Mouse (Mus musculus) cerebellum, adult 2 months (tissue): ENCODE measurements around the gene Gm853. TPM values are rescaled to one million over a fixed set of nuclear protein-coding genes. Genes with fewer than 3 reads are reported as not detected.
A peak's percentile ranks its signal among the peaks of the same experiment; 100 is the strongest.

Experiments used
- DNase-seq, 2 experiments: peaks; one replicate each; pipeline ENCODE4 v3.0.0; 2021
- H3K27ac ChIP-seq: fragments of 200-500 bp; 2 replicates; pipeline ENCODE4 v1.5.1; 2012; ENCODE audit warnings: low read length, control low read depth, inconsistent platforms; ENCODE audit not compliant: insufficient read depth
- H3K27me3 ChIP-seq: fragments of 200-500 bp; 2 replicates; pipeline ENCODE4 v1.6.1; 2012; ENCODE audit warnings: inconsistent platforms, mild to moderate bottlenecking, low read length, moderate library complexity; ENCODE audit not compliant: control insufficient read depth, insufficient read depth
- H3K4me1 ChIP-seq: fragments of 200-500 bp; 2 replicates; pipeline ENCODE4 v1.6.1; 2011; ENCODE audit warnings: low read length; ENCODE audit not compliant: control insufficient read depth, insufficient read depth
- H3K4me3 ChIP-seq: fragments of 200-500 bp; replicated peaks from 2 replicates; pipeline ENCODE3; 2011; ENCODE audit warnings: mild to moderate bottlenecking, low read depth, low read length, control low read depth; ENCODE audit not compliant: insufficient read depth
- CTCF ChIP-seq: fragments of 200-500 bp; IDR thresholded peaks from 2 replicates; pipeline ENCODE4 v1.5.1; 2011; ENCODE audit warnings: low read depth, mild to moderate bottlenecking, control low read depth, low read length, moderate library complexity, borderline replicate concordance; ENCODE audit not compliant: insufficient read depth
- POLR2A ChIP-seq: fragments of 200-500 bp; IDR thresholded peaks from 2 replicates; pipeline ENCODE4 v1.6.1; 2011; ENCODE audit warnings: low read length, control low read depth, borderline replicate concordance; ENCODE audit not compliant: insufficient read depth
- WGBS: fragments of 180-500 bp; shearing (Covaris S2); methylation state at CpG from one replicate; pipeline ENCODE4 v1.1.7; 2018; 5-methylcytosine and 5-hydroxymethylcytosine counted together
- polyA plus RNA-seq: library from polyadenylated mRNA; depleted of rRNA; stranded (reverse); fragments of >200 nt; gene quantifications from 2 replicates; pipeline ENCODE4 v1.2.3, GENCODE M21; 2012

The Gm853 gene
- polyA plus RNA-seq, 1 experiment = 0.33 TPM

DNA sequence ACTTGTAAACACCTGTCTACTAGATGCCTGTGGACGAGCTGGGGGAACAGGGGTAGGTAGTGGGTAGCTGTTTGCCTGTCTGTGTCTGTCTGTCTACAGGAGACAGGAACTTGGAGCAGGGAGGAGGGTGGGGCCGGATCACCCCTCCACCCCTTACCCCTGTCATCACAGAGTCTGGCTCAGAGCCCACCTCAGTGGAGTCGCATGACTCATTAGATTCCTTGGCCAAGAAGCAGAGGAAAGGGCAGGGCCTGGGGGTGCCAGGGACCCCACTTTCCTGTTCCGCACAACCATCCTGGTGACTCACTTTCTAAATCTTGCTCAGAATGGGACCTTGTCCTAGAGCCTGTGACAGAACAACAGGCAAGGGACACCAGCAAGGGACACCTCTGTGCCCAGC, 45.1 kb downstream of the Gm853 start:
- Histone ChIP-seq H3K4me1 (peaks cover 12% of the 10 kb centered on the region), H3K4me3 (no peak overlapping the region), H3K27me3 (no peaks in the 10 kb centered on the region), H3K27ac (no peak overlapping the region)
- 53% methylated on average over 4 of the region's 4 CpGs for WGBS
- no peak for DNase-seq
- TF ChIP-seq POLR2A = no peak
- TF ChIP-seq CTCF = no peak

DNA sequence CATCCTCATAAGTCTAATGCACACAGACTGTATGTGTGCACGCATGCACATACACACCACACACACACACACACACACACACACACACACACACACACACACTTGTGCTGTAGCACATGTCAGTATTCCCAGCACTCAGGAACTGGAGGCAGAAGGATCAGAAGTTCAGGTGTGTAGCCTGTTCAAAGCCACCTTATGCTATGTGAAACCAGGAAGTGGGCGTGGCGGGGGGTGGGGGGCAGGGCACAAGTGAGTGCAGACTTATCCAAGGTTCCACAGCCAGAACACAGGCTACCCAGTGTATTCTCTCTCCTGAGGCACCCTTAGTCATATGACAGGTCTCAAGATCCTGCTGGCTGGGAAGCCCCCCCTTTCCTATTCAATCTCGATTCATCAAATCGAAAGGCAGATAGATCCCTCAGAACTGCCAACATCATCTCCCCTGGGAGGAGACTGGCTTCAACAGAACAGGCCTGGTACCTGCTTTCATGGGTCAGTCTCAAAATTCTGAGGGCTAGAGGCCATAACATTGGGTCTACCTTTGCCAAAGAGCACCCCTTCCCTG, 46.0 kb downstream of the Gm853 start:
- H3K4me1 ChIP-seq = peaks cover 12% of the 10 kb centered on the region
- TF ChIP-seq POLR2A (no peak), CTCF (no peak)
- no peaks in the 10 kb centered on the region for H3K27me3 ChIP-seq
- H3K27ac ChIP-seq = no peak overlapping the region
- WGBS = 81% methylated on average over 5 of the region's 5 CpGs
- DNase-seq = no peak
- H3K4me3 ChIP-seq = no peak overlapping the region

- no peak for TF ChIP-seq CTCF
- no peak for TF ChIP-seq POLR2A
- peak within 1 kb of the TSS; percentile 2 for H3K4me3 ChIP-seq
- 7% methylated on average over 14 of the region's 14 CpGs for WGBS
- no peak within 1 kb of the TSS for H3K27ac ChIP-seq
- no peaks in the 10 kb centered on the region for H3K27me3 ChIP-seq
- DNase-seq = no peak
- peaks cover 12% of the 10 kb centered on the region for H3K4me1 ChIP-seq
These were observed 47.0 kb downstream of the Gm853 start, which contains the start of gene Tinagl1 for GRCm38 (mm10) chr4:130175072-130175711. Gene Tinagl1 (minus strand): TSS chr4:130175122.

DNA sequence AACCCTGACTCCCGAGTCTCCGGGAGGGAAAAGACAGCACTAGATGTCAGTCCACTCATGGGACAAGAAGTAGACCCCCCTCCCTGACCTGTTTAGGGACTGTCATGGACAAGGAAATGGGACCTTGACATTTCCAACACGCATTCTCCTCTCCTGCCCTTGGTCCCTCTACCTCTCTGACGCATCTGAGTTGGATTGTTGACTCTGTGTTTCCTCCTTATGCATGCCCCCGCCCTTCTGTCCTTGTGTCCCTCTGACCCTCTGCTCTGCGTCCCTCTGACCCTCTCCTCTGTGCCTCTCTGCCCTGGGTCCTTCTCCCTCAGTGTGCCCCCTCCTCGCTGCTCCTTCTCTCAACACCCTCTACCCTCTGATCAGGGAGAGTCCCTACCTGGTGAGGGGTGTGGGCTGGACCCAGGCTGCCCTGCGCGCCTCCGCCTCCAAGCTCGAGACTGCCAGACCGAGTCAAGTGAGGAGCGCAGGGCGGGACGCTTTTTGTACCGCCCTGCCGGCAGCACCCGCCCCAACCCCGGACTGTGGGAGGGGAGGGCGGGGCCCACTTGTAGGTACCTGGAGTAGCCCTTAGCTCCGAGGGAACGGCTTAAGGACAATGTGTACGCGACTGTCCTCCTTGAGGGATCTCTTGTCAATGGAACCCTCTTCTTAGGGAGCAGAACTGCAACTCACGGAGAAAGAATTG, 47.7 kb downstream of the Gm853 start:
- 4% methylated on average over 25 of the region's 25 CpGs for WGBS
- Histone ChIP-seq H3K27ac (no peak overlapping the region), H3K4me3 (peak overlapping the region; percentile 2), H3K27me3 (no peaks in the 10 kb centered on the region), H3K4me1 (peaks cover 12% of the 10 kb centered on the region)
- DNase-seq = peak in 1 of 2 experiments; percentile 21
- TF ChIP-seq CTCF (no peak), POLR2A (no peak)

- peak; percentile 37 to 55 for DNase-seq
- peaks cover 12% of the 10 kb centered on the region for H3K4me1 ChIP-seq
- no peaks in the 10 kb centered on the region for H3K27me3 ChIP-seq
- 7% methylated on average over 19 of the region's 19 CpGs for WGBS
- no peak overlapping the region for H3K27ac ChIP-seq
- TF ChIP-seq CTCF = no peak
- TF ChIP-seq POLR2A = no peak
- H3K4me3 ChIP-seq = no peak overlapping the region
These were observed 48.3 kb downstream of the Gm853 start for GRCm38 (mm10) chr4:130173911-130174311.

DNA sequence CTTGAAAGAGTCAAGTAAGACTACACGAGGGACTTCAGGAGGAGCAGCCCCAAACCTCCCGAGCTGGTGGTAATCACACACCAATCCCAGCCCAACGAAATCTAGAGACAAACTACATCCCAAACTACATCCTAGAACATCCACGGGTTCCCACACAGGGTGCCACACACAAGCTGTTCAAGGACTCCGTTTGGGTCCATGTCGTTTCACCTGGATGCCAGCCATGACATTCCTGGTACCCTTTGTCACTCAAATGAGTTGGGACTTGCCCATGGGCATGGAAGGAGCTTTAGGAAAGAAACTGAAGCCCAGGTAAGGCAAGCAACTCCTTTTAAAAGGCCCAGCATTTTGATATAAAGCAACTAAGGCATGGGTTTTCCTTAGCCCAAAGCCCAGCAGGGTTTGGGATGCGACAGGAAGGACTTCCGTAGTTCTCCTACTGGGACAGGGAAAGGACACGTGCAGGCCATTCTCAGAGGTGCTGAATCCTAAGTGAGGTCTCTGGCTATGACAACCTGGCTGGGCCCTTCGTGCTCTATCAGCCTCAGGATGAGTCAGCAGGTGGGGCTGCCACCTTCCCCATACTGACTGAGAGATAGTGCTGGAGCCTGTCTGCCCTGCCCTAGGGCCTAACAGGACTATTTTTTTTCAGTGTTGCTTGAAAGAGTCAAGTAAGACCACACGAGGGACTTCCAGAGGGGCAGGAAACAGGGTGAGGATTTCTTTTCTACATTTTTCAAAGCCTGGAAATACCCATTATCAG, 49.0 kb downstream of the Gm853 start:
- 69% methylated on average over 11 of the region's 11 CpGs for WGBS
- no peak for DNase-seq
- Histone ChIP-seq H3K27ac (no peak overlapping the region), H3K27me3 (no peaks in the 10 kb centered on the region), H3K4me1 (peaks cover 12% of the 10 kb centered on the region), H3K4me3 (no peak overlapping the region)
- TF ChIP-seq POLR2A (no peak), CTCF (no peak)

DNA sequence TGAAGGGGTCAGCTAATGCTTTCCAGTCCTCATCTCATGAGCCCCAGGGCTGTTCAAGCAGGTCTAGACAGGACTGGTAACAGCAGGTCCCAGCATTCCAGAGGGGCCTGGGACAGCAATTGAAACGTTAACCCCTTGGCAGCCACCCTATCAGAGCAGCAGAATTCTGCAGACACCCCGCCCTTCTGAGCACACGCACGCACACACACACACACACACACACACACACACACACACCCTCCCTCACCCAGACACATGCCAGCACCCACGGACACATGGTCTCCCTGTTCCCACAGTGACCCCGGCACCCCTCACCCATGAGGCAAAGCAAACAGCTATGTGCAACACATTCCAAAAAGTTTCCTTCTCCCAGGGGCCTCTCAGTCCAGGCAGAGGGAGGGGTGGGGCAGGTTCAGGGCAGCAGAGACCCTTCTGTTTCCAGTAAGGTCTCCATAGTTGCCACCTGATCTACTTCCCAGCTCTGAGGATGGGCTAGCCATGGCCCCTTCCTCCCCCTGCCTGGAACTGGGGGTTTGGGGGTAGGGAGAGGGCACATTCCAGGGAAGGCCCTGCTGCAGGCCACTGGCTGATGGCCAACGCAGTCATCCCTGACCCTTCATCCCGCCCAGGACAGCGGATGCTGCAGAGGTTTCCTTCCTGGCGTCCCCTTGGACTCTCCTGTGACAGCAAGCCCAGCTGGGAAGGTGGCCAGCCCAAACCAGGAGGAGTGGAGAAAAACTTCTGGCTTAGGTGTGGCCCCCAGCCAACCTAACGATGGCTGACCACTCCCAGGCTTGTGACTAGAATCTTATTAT, 50.0 kb downstream of the Gm853 start:
- no peak overlapping the region for H3K4me3 ChIP-seq
- WGBS = 65% methylated on average over 11 of the region's 11 CpGs
- H3K4me1 ChIP-seq = peaks cover 16% of the 10 kb centered on the region
- no peak overlapping the region for H3K27ac ChIP-seq
- TF ChIP-seq CTCF = no peak
- no peak for TF ChIP-seq POLR2A
- no peak for DNase-seq
- no peaks in the 10 kb centered on the region for H3K27me3 ChIP-seq
